Mouse (Mus musculus) bone marrow, adult 2 months (tissue): ENCODE results near the gene Dbp.

ENCODE experiments used
- CTCF ChIP-seq: fragments of 200-500 bp; IDR thresholded peaks from 2 replicates; pipeline ENCODE4 v1.5.1; 2011; ENCODE audit warnings: low read length, control low read depth; ENCODE audit not compliant: control insufficient read depth, insufficient read depth
- POLR2A ChIP-seq: fragments of 200-500 bp; IDR thresholded peaks from 2 replicates; pipeline ENCODE4 v1.6.1; 2011; ENCODE audit warnings: low read depth, mild to moderate bottlenecking, control low read depth, low read length, borderline replicate concordance; ENCODE audit not compliant: control insufficient read depth

GRCm38 (mm10) chr7:45719738-45720412 is 15.0 kb downstream of the Dbp start:
- TF ChIP-seq CTCF (no peak), POLR2A (no peak)
